14 mouse cellular contexts compared by ENCODE assay signal in the genomic region with DNA sequence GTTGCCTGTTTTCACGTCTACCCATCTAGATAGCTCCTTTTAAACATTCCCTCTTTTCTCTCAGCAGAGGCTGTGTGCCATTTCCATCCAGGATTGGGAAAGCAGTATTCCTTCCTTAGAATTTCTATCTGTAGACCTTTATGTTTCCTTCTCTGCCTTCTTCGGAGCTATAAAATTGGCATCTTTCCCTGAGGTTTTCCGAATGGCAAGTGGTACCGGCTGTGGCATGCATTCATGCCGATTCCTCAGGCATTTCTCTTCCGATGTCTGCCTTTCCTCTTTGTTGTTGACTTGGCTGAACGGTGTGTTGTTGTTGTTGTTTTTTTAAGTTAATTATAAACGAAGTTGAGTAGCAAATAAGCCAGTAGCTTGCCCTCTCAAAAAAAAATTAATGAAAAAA.
DNase-seq lines count a peak whose midpoint lies in the region; ATAC-seq and TF ChIP-seq lines count a peak whose summit lies in the region.
"Had no signal": no experiment of that assay in that cellular context is flagged by ENCODE, and none has a peak within 500 bp of the region (broad histone marks: within the 10 kb centered on the region; RNA-seq: fewer than 3 reads in every experiment).

No protein-coding gene starts in this region.

- no peaks in the 10 kb centered on the region for H3K9me3 ChIP-seq in forebrain, postnatal 0 days (ENCODE audit: low read length)
- H3K9me3 ChIP-seq in midbrain, postnatal 0 days (ENCODE audit: low read length): no peaks in the 10 kb centered on the region
- H3K9me3 ChIP-seq: embryonic facial prominence, embryonic 12.5 days had no signal

- no peaks in the 10 kb centered on the region for H3K4me1 ChIP-seq in forebrain, postnatal 0 days (ENCODE audit: insufficient read depth)
- no peaks in the 10 kb centered on the region for H3K4me1 ChIP-seq in midbrain, postnatal 0 days (ENCODE audit: insufficient read depth, low read length)
- no peaks in the 10 kb centered on the region for H3K4me1 ChIP-seq in kidney, adult 2 months (ENCODE audit: control insufficient read depth, insufficient read depth, low read length)
- H3K4me1 ChIP-seq: embryonic facial prominence, embryonic 12.5 days; heart, embryonic 13.5 days had no signal

- peak overlapping the region; percentile 89 for H3K27ac ChIP-seq in forebrain, postnatal 0 days (ENCODE audit: low read depth, low read length)
- H3K27ac ChIP-seq in midbrain, postnatal 0 days (ENCODE audit: low read depth, low read length): peak overlapping the region; percentile 81
- no peak overlapping the region for H3K27ac ChIP-seq in kidney, adult 2 months (ENCODE audit: insufficient read depth, low read depth, low read length)
- H3K27ac ChIP-seq: embryonic facial prominence, embryonic 12.5 days; heart, embryonic 13.5 days had no signal

- intact Hi-C loops in heart, postnatal 36 days (cut with DNase I): no loop called here

- WGBS in forebrain, postnatal 0 days: 18% methylated on average over 8 of the region's 8 CpGs
- WGBS in midbrain, postnatal 0 days: 33% methylated on average over 8 of the region's 8 CpGs
- 70% methylated on average over 8 of the region's 8 CpGs for WGBS in kidney, adult 2 months

- ATAC-seq in forebrain, postnatal 0 days: no peak
- ATAC-seq in midbrain, postnatal 0 days (ENCODE audit: low FRiP score): no peak

- H3K4me2 ChIP-seq in forebrain, postnatal 0 days (ENCODE audit: low read depth): peak overlapping the region; percentile 60
- H3K4me2 ChIP-seq in midbrain, postnatal 0 days (ENCODE audit: low read depth, low read length, poor library complexity, severe bottlenecking): peak overlapping the region; percentile 60
- H3K4me2 ChIP-seq: embryonic facial prominence, embryonic 12.5 days; liver, embryonic 11.5 days had no signal

- no peak for TF ChIP-seq CTCF in forebrain, postnatal 0 days (IDR thresholded peaks at IDR 0.05; ENCODE audit: low read depth)
- TF ChIP-seq CTCF in midbrain, postnatal 0 days (IDR thresholded peaks at IDR 0.05): no peak
- no peak for TF ChIP-seq CTCF in kidney, adult 2 months (conservative IDR thresholded peaks at IDR 0.05; ENCODE audit: insufficient read depth, insufficient read length, low read depth, low read length)

- no peaks in the 10 kb centered on the region; the same call in 1 of the 2 replicates for H3K27me3 ChIP-seq in forebrain, postnatal 0 days (ENCODE audit: insufficient read depth, low read length)
- no peaks in the 10 kb centered on the region for H3K27me3 ChIP-seq in midbrain, postnatal 0 days (ENCODE audit: insufficient read depth, low read length)
- H3K27me3 ChIP-seq in kidney, adult 2 months (replicated peaks; ENCODE audit: control insufficient read depth, insufficient read depth, low read length): no peaks in the 10 kb centered on the region
- H3K27me3 ChIP-seq: embryonic facial prominence, embryonic 12.5 days; heart, embryonic 13.5 days had no signal

- TF ChIP-seq POLR2A in kidney, adult 2 months (IDR thresholded peaks at IDR 0.05; ENCODE audit: low read depth, low read length): no peak

- peak overlapping the region; percentile 62 for H3K9ac ChIP-seq in forebrain, postnatal 0 days
- peak overlapping the region; percentile 67 for H3K9ac ChIP-seq in midbrain, postnatal 0 days (replicated peaks; ENCODE audit: low read length, poor library complexity, severe bottlenecking)
- H3K9ac ChIP-seq: embryonic facial prominence, embryonic 12.5 days; heart, embryonic 13.5 days had no signal

- DNase-seq in heart, adult 11 months: peak; percentile 14
- DNase-seq in heart, postnatal 36 days: no peak
- DNase-seq in brain, adult 2 months (ENCODE audit: low read depth, low spot score): peak; percentile 27
- DNase-seq in forebrain, postnatal 0 days: no peak
- peak; percentile 17 for DNase-seq in midbrain, postnatal 0 days (ENCODE audit: low spot score)
- no peak for DNase-seq in kidney, adult 2 months
- DNase-seq in embryo, embryonic 10 days (ENCODE audit: low spot score): no peak
- DNase-seq in heart, adult 18-20 months: no peak
- DNase-seq: adrenal gland, adult 8-10 months; gastrocnemius, postnatal 25 days; layer of hippocampus, adult 9-11 months had no signal

- H3K4me3 ChIP-seq in forebrain, postnatal 0 days (ENCODE audit: low read depth, low read length): peak overlapping the region; percentile 46
- peak overlapping the region; percentile 43 for H3K4me3 ChIP-seq in midbrain, postnatal 0 days (ENCODE audit: low read depth, low read length)
- H3K4me3 ChIP-seq in kidney, adult 2 months (ENCODE audit: insufficient read depth, low read depth, low read length): no peak overlapping the region
- H3K4me3 ChIP-seq: embryonic facial prominence, embryonic 12.5 days had no signal

- no peaks in the 10 kb centered on the region for H3K36me3 ChIP-seq in forebrain, postnatal 0 days (ENCODE audit: insufficient read depth)
- H3K36me3 ChIP-seq in midbrain, postnatal 0 days (ENCODE audit: insufficient read depth, low read length): no peaks in the 10 kb centered on the region
- no peaks in the 10 kb centered on the region for H3K36me3 ChIP-seq in kidney, adult 2 months (ENCODE audit: control insufficient read depth, insufficient read depth, low read length)
- H3K36me3 ChIP-seq: embryonic facial prominence, embryonic 12.5 days; heart, embryonic 13.5 days had no signal

Comparison
In these comparisons a context has a peak if more than half of its experiments do, and no peak if none do; other contexts are left out.
1. DNase-seq: peak in heart, adult 11 months (single experiment), brain, adult 2 months (single experiment) and midbrain, postnatal 0 days (single experiment); none in heart, postnatal 36 days (0 of 2), forebrain, postnatal 0 days (single experiment), kidney, adult 2 months (single experiment), embryo, embryonic 10 days (single experiment) and heart, adult 18-20 months (0 of 2).